Mouse (Mus musculus) limb, embryonic 10.5 days (tissue): ENCODE measurements around the gene Mapk9. TPM values are rescaled to one million over a fixed set of nuclear protein-coding genes. Genes with fewer than 3 reads are reported as not detected.
A peak's percentile ranks its signal among the peaks of the same experiment; 100 is the strongest.

ENCODE experiments used
- DNase-seq: peaks from one replicate; pipeline ENCODE4 v3.0.0-alpha.2; 2017; ENCODE audit warnings: low spot score
- H3K27ac ChIP-seq: fragments of 300-500 bp; sonication (generic); 2 replicates; pipeline ENCODE4 v1.5.1; 2016; ENCODE audit warnings: mild to moderate bottlenecking
- H3K27me3 ChIP-seq: fragments of 300-500 bp; sonication (generic); 2 replicates; pipeline ENCODE4 v1.6.1; 2016; ENCODE audit warnings: low read depth, mild to moderate bottlenecking; ENCODE audit not compliant: poor library complexity, severe bottlenecking
- H3K36me3 ChIP-seq: fragments of 300-500 bp; sonication (generic); 2 replicates; pipeline ENCODE4 v1.6.1; 2016; ENCODE audit warnings: mild to moderate bottlenecking, moderate library complexity
- H3K4me1 ChIP-seq: fragments of 300-500 bp; sonication (generic); 2 replicates; pipeline ENCODE4 v1.6.1; 2016
- H3K4me3 ChIP-seq: fragments of 300-500 bp; sonication (generic); 2 replicates; pipeline ENCODE4 v1.5.1; 2016; ENCODE audit warnings: mild to moderate bottlenecking, moderate library complexity
- H3K9me3 ChIP-seq: fragments of 300-500 bp; sonication (generic); replicated peaks from 2 replicates; pipeline ENCODE4 v1.6.1; 2016; ENCODE audit warnings: mild to moderate bottlenecking
- WGBS: fragments of 180-500 bp; shearing (Covaris S2); methylation state at CpG from one replicate; pipeline ENCODE4 v1.1.7; 2016; 5-methylcytosine and 5-hydroxymethylcytosine counted together
- polyA plus RNA-seq: library from polyadenylated mRNA; unstranded; fragments of >200 nt; fragmentation: Nextera tagmentation; extraction: Ambion mirVana; gene quantifications from 2 replicates; pipeline ENCODE4 v1.2.1, GENCODE M21; 2016

Mapk9 gene
- polyA plus RNA-seq, 1 experiment from 2014 or later, result 31.1 TPM

GRCm38 (mm10) chr11:49822337-49822736 is 24.2 kb upstream of the Mapk9 start:
- WGBS, result 85% methylated on average over 2 of the region's 2 CpGs
- Histone ChIP-seq H3K27me3 (no peaks in the 10 kb centered on the region), H3K4me1 (peaks cover 7% of the 10 kb centered on the region), H3K27ac (no peak overlapping the region), H3K9me3 (no peaks in the 10 kb centered on the region), H3K36me3 (peaks cover 96% of the 10 kb centered on the region), H3K4me3 (no peak overlapping the region)
- DNase-seq, result no peak

GRCm38 (mm10) chr11:49824896-49825295 is 21.7 kb upstream of the Mapk9 start:
- Histone ChIP-seq H3K4me3 (no peak overlapping the region), H3K36me3 (peaks cover 94% of the 10 kb centered on the region), H3K27me3 (no peaks in the 10 kb centered on the region), H3K4me1 (peaks cover 7% of the 10 kb centered on the region), H3K27ac (no peak overlapping the region), H3K9me3 (no peaks in the 10 kb centered on the region)
- DNase-seq, result peak; percentile 82
- WGBS, result 38% methylated on average over 2 of the region's 2 CpGs

GRCm38 (mm10) chr11:49827243-49827642 is 19.3 kb upstream of the Mapk9 start:
- H3K4me3 ChIP-seq, result no peak overlapping the region
- 17% methylated on average over 6 of the region's 6 CpGs for WGBS
- no peak overlapping the region for H3K27ac ChIP-seq
- no peaks in the 10 kb centered on the region for H3K9me3 ChIP-seq
- no peaks in the 10 kb centered on the region for H3K27me3 ChIP-seq
- peaks cover 98% of the 10 kb centered on the region for H3K36me3 ChIP-seq
- H3K4me1 ChIP-seq, result peaks cover 7% of the 10 kb centered on the region
- DNase-seq, result no peak

- Histone ChIP-seq H3K27me3 (no peaks in the 10 kb centered on the region), H3K4me3 (no peak overlapping the region), H3K36me3 (peaks cover 98% of the 10 kb centered on the region), H3K4me1 (peaks cover 7% of the 10 kb centered on the region), H3K9me3 (no peaks in the 10 kb centered on the region), H3K27ac (no peak overlapping the region)
- DNase-seq, result no peak
- 85% methylated on average over 7 of the region's 7 CpGs for WGBS
These were observed 17.3 kb upstream of the Mapk9 start for GRCm38 (mm10) chr11:49829176-49829745.

- DNase-seq, result no peak
- no peaks in the 10 kb centered on the region for H3K27me3 ChIP-seq
- H3K27ac ChIP-seq, result no peak overlapping the region
- peaks cover 98% of the 10 kb centered on the region for H3K36me3 ChIP-seq
- no peaks in the 10 kb centered on the region for H3K9me3 ChIP-seq
- 92% methylated on average over 12 of the region's 12 CpGs for WGBS
- H3K4me1 ChIP-seq, result peaks cover 4% of the 10 kb centered on the region
- H3K4me3 ChIP-seq, result no peak overlapping the region
These were observed 14.6 kb upstream of the Mapk9 start for GRCm38 (mm10) chr11:49831980-49832379.

- H3K27ac ChIP-seq, result no peak overlapping the region
- H3K27me3 ChIP-seq, result no peaks in the 10 kb centered on the region
- H3K9me3 ChIP-seq, result no peaks in the 10 kb centered on the region
- whole genome bisulfite sequencing, result 90% methylated on average over 5 of the region's 5 CpGs
- peaks cover 99% of the 10 kb centered on the region for H3K36me3 ChIP-seq
- H3K4me3 ChIP-seq, result no peak overlapping the region
- no peaks in the 10 kb centered on the region for H3K4me1 ChIP-seq
- DNase-seq, result no peak
These were observed 13.6 kb upstream of the Mapk9 start for GRCm38 (mm10) chr11:49832962-49833361.

- H3K9me3 ChIP-seq, result no peaks in the 10 kb centered on the region
- H3K36me3 ChIP-seq, result peaks cover 100% of the 10 kb centered on the region
- DNase-seq, result no peak
- 91% methylated on average over 6 of the region's 6 CpGs for WGBS
- no peaks in the 10 kb centered on the region for H3K27me3 ChIP-seq
- no peaks in the 10 kb centered on the region for H3K4me1 ChIP-seq
- H3K27ac ChIP-seq, result no peak overlapping the region
- H3K4me3 ChIP-seq, result no peak overlapping the region
These were observed 12.3 kb upstream of the Mapk9 start for GRCm38 (mm10) chr11:49834248-49834647.

- H3K4me3 ChIP-seq, result no peak overlapping the region
- 95% methylated on average over 11 of the region's 11 CpGs for WGBS
- H3K36me3 ChIP-seq, result peaks cover 91% of the 10 kb centered on the region
- DNase-seq, result no peak
- no peaks in the 10 kb centered on the region for H3K27me3 ChIP-seq
- no peak overlapping the region for H3K27ac ChIP-seq
- H3K9me3 ChIP-seq, result no peaks in the 10 kb centered on the region
- H3K4me1 ChIP-seq, result no peaks in the 10 kb centered on the region
These were observed 11.1 kb upstream of the Mapk9 start for GRCm38 (mm10) chr11:49835257-49835956.

GRCm38 (mm10) chr11:49837717-49838407 is 8.7 kb upstream of the Mapk9 start:
- no peak for DNase-seq
- no peaks in the 10 kb centered on the region for H3K27me3 ChIP-seq
- no peaks in the 10 kb centered on the region for H3K9me3 ChIP-seq
- H3K27ac ChIP-seq, result no peak overlapping the region
- peaks cover 5% of the 10 kb centered on the region; the same call in 1 of the 2 replicates for H3K4me1 ChIP-seq
- H3K36me3 ChIP-seq, result peaks cover 69% of the 10 kb centered on the region
- H3K4me3 ChIP-seq, result no peak overlapping the region
- 82% methylated on average over 13 of the region's 13 CpGs for WGBS

GRCm38 (mm10) chr11:49840666-49841065 is 5.9 kb upstream of the Mapk9 start:
- DNase-seq, result no peak

GRCm38 (mm10) chr11:49841886-49842285 is 4.7 kb upstream of the Mapk9 start:
- Histone ChIP-seq H3K27ac (no peak overlapping the region), H3K27me3 (no peaks in the 10 kb centered on the region), H3K4me1 (peaks cover 15% of the 10 kb centered on the region), H3K9me3 (no peaks in the 10 kb centered on the region), H3K36me3 (peaks cover 28% of the 10 kb centered on the region), H3K4me3 (no peak overlapping the region)
- WGBS, result 68% methylated on average over 1 of the region's 1 CpGs
- no peak for DNase-seq

More at GRCm38 (mm10) chr11:49840666-49841065, 5.9 kb upstream of the Mapk9 start:
- 88% methylated on average over 1 of the region's 1 CpGs for WGBS
- Histone ChIP-seq H3K9me3 (no peaks in the 10 kb centered on the region), H3K36me3 (peaks cover 40% of the 10 kb centered on the region), H3K27ac (no peak overlapping the region), H3K4me3 (no peak overlapping the region), H3K27me3 (no peaks in the 10 kb centered on the region), H3K4me1 (peaks cover 7% of the 10 kb centered on the region)

GRCm38 (mm10) chr11:49842718-49843117 is 3.8 kb upstream of the Mapk9 start:
- Histone ChIP-seq H3K4me1 (peaks cover 20% of the 10 kb centered on the region), H3K9me3 (no peaks in the 10 kb centered on the region), H3K36me3 (peaks cover 20% of the 10 kb centered on the region), H3K4me3 (no peak overlapping the region), H3K27ac (no peak overlapping the region), H3K27me3 (no peaks in the 10 kb centered on the region)
- DNase-seq, result no peak
- 68% methylated on average over 3 of the region's 3 CpGs for WGBS

GRCm38 (mm10) chr11:49844311-49844710 is 2.2 kb upstream of the Mapk9 start:
- 88% methylated on average over 10 of the region's 10 CpGs for WGBS

More at GRCm38 (mm10) chr11:49844311-49844710, 2.2 kb upstream of the Mapk9 start:
- H3K4me1 ChIP-seq, result peaks cover 30% of the 10 kb centered on the region
- no peak for DNase-seq
- no peak overlapping the region for H3K27ac ChIP-seq
- H3K36me3 ChIP-seq, result peaks cover 4% of the 10 kb centered on the region
- H3K4me3 ChIP-seq, result no peak overlapping the region
- H3K27me3 ChIP-seq, result no peaks in the 10 kb centered on the region
- H3K9me3 ChIP-seq, result no peaks in the 10 kb centered on the region
